8 mouse cellular contexts compared by ENCODE assay signal in the genomic region with DNA sequence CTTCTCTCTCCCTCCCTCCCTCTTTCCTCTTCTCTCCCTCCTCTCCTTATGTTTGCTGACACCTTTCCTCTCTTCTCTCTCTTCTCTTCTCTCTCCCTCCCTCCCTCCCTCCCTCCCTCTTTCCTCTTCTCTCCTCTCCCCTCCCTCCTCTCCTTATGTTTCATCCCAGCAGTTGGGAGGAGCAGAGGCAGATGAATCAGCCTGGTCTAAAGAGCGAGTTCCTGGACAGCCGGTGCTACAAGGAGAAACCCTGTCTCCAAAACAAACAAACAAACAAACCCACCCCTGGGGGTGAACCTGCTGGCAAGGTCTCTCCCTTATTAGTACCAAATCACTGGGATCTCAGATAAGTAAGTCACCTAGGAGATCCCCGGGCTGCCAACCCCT. TPM values are rescaled to one million over a fixed set of nuclear protein-coding genes. Genes with fewer than 3 reads are reported as not detected.
DNase-seq lines count a peak whose midpoint lies in the region; ATAC-seq and TF ChIP-seq lines count a peak whose summit lies in the region.

No protein-coding gene starts in this region.

- ATAC-seq in limb, embryonic 13.5 days (ENCODE audit: low FRiP score, low read depth): peak; percentile 0; the same call in 1 of the 2 replicates
- ATAC-seq in stomach, embryonic 16.5 days (ENCODE audit: insufficient read depth, low FRiP score): 0 out of 2 replicates have a peak, but pooled peaks have one; percentile 0

- H3K9me3 ChIP-seq in limb, embryonic 13.5 days: no peaks in the 10 kb centered on the region
- no peaks in the 10 kb centered on the region for H3K9me3 ChIP-seq in stomach, embryonic 16.5 days (replicated peaks; ENCODE audit: control insufficient read depth, low read length)

- peak overlapping the region; percentile 84 for H3K9ac ChIP-seq in limb, embryonic 13.5 days
- H3K9ac ChIP-seq in stomach, embryonic 16.5 days (ENCODE audit: low read length): peak overlapping the region; percentile 93

- H3K27ac ChIP-seq in spleen, adult 2 months (ENCODE audit: insufficient read depth, low read length): peak overlapping the region; percentile 92
- peak overlapping the region; percentile 95 for H3K27ac ChIP-seq in limb, embryonic 13.5 days
- H3K27ac ChIP-seq in stomach, embryonic 16.5 days (ENCODE audit: low read length): peak overlapping the region; percentile 97

- TF ChIP-seq POLR2A in spleen, adult 2 months (IDR thresholded peaks at IDR 0.05; ENCODE audit: low read depth, low read length): no peak

- peaks cover 3% of the 10 kb centered on the region; the same call in 1 of the 2 replicates for H3K4me1 ChIP-seq in spleen, adult 2 months (ENCODE audit: control insufficient read depth, insufficient read depth, insufficient read length)
- H3K4me1 ChIP-seq in limb, embryonic 13.5 days: peaks cover 13% of the 10 kb centered on the region
- H3K4me1 ChIP-seq in stomach, embryonic 16.5 days (ENCODE audit: control insufficient read depth, insufficient read depth, low read length): peaks cover 12% of the 10 kb centered on the region

- H3K27me3 ChIP-seq in spleen, adult 2 months (ENCODE audit: control insufficient read depth, insufficient read depth, low read length): no peaks in the 10 kb centered on the region
- peaks cover 17% of the 10 kb centered on the region for H3K27me3 ChIP-seq in limb, embryonic 13.5 days
- H3K27me3 ChIP-seq in stomach, embryonic 16.5 days (ENCODE audit: control insufficient read depth, insufficient read depth, low read length): no peaks in the 10 kb centered on the region

- peak overlapping the region; percentile 74 for H3K4me3 ChIP-seq in spleen, adult 2 months (ENCODE audit: extremely low read depth, insufficient read depth, insufficient read length)
- H3K4me3 ChIP-seq in limb, embryonic 13.5 days: peak overlapping the region; percentile 96
- peak overlapping the region; percentile 89 for H3K4me3 ChIP-seq in stomach, embryonic 16.5 days (replicated peaks; ENCODE audit: low read length)

- WGBS in spleen, adult 2 months: 1% methylated on average over 3 of the region's 3 CpGs
- WGBS in limb, embryonic 13.5 days: 0% methylated on average over 3 of the region's 3 CpGs
- WGBS in stomach, embryonic 16.5 days: 0% methylated on average over 3 of the region's 3 CpGs

- H3K4me2 ChIP-seq in limb, embryonic 13.5 days (replicated peaks): peak overlapping the region; percentile 84
- H3K4me2 ChIP-seq in stomach, embryonic 16.5 days (ENCODE audit: low read depth, low read length): peak overlapping the region; percentile 93

- DNase-seq in embryo, embryonic 10 days (ENCODE audit: low spot score): peak; percentile 13
- no peak for DNase-seq in embryo, embryonic 10.5 days (ENCODE audit: low spot score)
- no peak for DNase-seq in spleen, adult 2 months (ENCODE audit: low read depth in 1 of 2, low spot score in 2 of 2)
- DNase-seq in spleen, adult 18-20 months: no peak
- no peak for DNase-seq in layer of hippocampus, adult 18-20 months (ENCODE audit: low spot score in 2 of 2)
- no peak for DNase-seq in gastrocnemius, adult 8-10 months (ENCODE audit: low spot score in 2 of 2)

- TF ChIP-seq CTCF in spleen, adult 2 months (IDR thresholded peaks at IDR 0.05; ENCODE audit: extremely low read depth, insufficient read depth, insufficient read length, insufficient replicate concordance): no peak

- H3K36me3 ChIP-seq in spleen, adult 2 months (ENCODE audit: control insufficient read depth, insufficient read depth, low read length): peaks cover 21% of the 10 kb centered on the region
- peaks cover 33% of the 10 kb centered on the region for H3K36me3 ChIP-seq in limb, embryonic 13.5 days
- peaks cover 32% of the 10 kb centered on the region for H3K36me3 ChIP-seq in stomach, embryonic 16.5 days (ENCODE audit: control insufficient read depth, insufficient read depth, low read length)

RNA-seq across cellular contexts. Expression of a gene that starts 0.8 kb away (rescaled TPM):
- 2,106 and 2,648 TPM in 2 replicates for polyA plus RNA-seq in spleen, adult 2 months (2012; rRNA removed)
- polyA plus RNA-seq in limb, embryonic 13.5 days (2015; fragmentation: Nextera tagmentation; extraction: Ambion mirVana): 1,044 and 1,066 TPM in 2 replicates
- polyA plus RNA-seq in stomach, embryonic 16.5 days (2015; fragmentation: Nextera tagmentation; extraction: Ambion mirVana): 869 and 872 TPM in 2 replicates
- 100 to 1,000 TPM; 427 to 466 TPM for total RNA-seq in layer of hippocampus, adult 18-20 months (2021)
- 100 to 1,000 TPM; 635 to 741 (median 657) TPM for total RNA-seq in gastrocnemius, adult 8-10 months (2022)

RNA-seq across cellular contexts. Expression of a gene that starts 5.9 kb away (rescaled TPM):
- polyA plus RNA-seq in spleen, adult 2 months (2012; rRNA removed): 0.21 and 0.31 TPM in 2 replicates
- 0.42 and 0.64 TPM in 2 replicates for polyA plus RNA-seq in limb, embryonic 13.5 days (2015; fragmentation: Nextera tagmentation; extraction: Ambion mirVana)
- polyA plus RNA-seq in stomach, embryonic 16.5 days (2015; fragmentation: Nextera tagmentation; extraction: Ambion mirVana): 2.3 and 3.2 TPM in 2 replicates
- total RNA-seq in layer of hippocampus, adult 18-20 months (2021): under 1 TPM; 0.71 to 0.97 TPM
- total RNA-seq in gastrocnemius, adult 8-10 months (2022): under 1 TPM; 0.19 to 0.51 (median 0.42) TPM

RNA-seq across cellular contexts. Expression of a gene that starts 23.7 kb away (rescaled TPM):
- polyA plus RNA-seq in spleen, adult 2 months (2012; rRNA removed): 6.8 and 7.1 TPM in 2 replicates
- 15.8 and 20.9 TPM in 2 replicates for polyA plus RNA-seq in limb, embryonic 13.5 days (2015; fragmentation: Nextera tagmentation; extraction: Ambion mirVana)
- 14.1 and 14.8 TPM in 2 replicates for polyA plus RNA-seq in stomach, embryonic 16.5 days (2015; fragmentation: Nextera tagmentation; extraction: Ambion mirVana)
- total RNA-seq in layer of hippocampus, adult 18-20 months (2021): 10 to 100 TPM; 15.9 to 17.4 TPM
- 1 to 10 TPM; 3.2 to 3.7 (median 3.4) TPM for total RNA-seq in gastrocnemius, adult 8-10 months (2022)

RNA-seq across cellular contexts. Expression of a gene that starts 40.3 kb away (rescaled TPM):
- polyA plus RNA-seq in spleen, adult 2 months (2012; rRNA removed): 0.65 and 0.85 TPM in 2 replicates
- 6.4 and 7.3 TPM in 2 replicates for polyA plus RNA-seq in limb, embryonic 13.5 days (2015; fragmentation: Nextera tagmentation; extraction: Ambion mirVana)
- polyA plus RNA-seq in stomach, embryonic 16.5 days (2015; fragmentation: Nextera tagmentation; extraction: Ambion mirVana): 3.3 and 3.7 TPM in 2 replicates
- 1 to 10 TPM; 7.1 to 7.3 TPM for total RNA-seq in layer of hippocampus, adult 18-20 months (2021)
- 1 to 10 TPM; 1.7 to 2.2 (median 2.1) TPM for total RNA-seq in gastrocnemius, adult 8-10 months (2022)

RNA-seq across cellular contexts. Expression of a gene that starts 44.3 kb away (rescaled TPM):
- 3.7 and 4.7 TPM in 2 replicates for polyA plus RNA-seq in spleen, adult 2 months (2012; rRNA removed)
- 12.6 and 13.6 TPM in 2 replicates for polyA plus RNA-seq in limb, embryonic 13.5 days (2015; fragmentation: Nextera tagmentation; extraction: Ambion mirVana)
- 8.3 and 8.8 TPM in 2 replicates for polyA plus RNA-seq in stomach, embryonic 16.5 days (2015; fragmentation: Nextera tagmentation; extraction: Ambion mirVana)
- 10 to 100 TPM; 10.1 to 12.7 TPM for total RNA-seq in layer of hippocampus, adult 18-20 months (2021)
- total RNA-seq in gastrocnemius, adult 8-10 months (2022): 1 to 10 TPM; 1.3 to 2.7 (median 1.6) TPM
